Mouse (Mus musculus) cerebellum, adult 2 months (tissue): ENCODE measurements around the gene Narf.

Experiments
- CTCF ChIP-seq: fragments of 200-500 bp; IDR thresholded peaks from 2 replicates; pipeline ENCODE4 v1.5.1; 2011; ENCODE audit warnings: low read depth, mild to moderate bottlenecking, control low read depth, low read length, moderate library complexity, borderline replicate concordance; ENCODE audit not compliant: insufficient read depth
- POLR2A ChIP-seq: fragments of 200-500 bp; IDR thresholded peaks from 2 replicates; pipeline ENCODE4 v1.6.1; 2011; ENCODE audit warnings: low read length, control low read depth, borderline replicate concordance; ENCODE audit not compliant: insufficient read depth

- TF ChIP-seq POLR2A (no peak), CTCF (no peak)
Observed at GRCm38 (mm10) chr11:121289859-121290258, 52.8 kb downstream of the Narf start.
